Mouse (Mus musculus): Measurements from ENCODE around the gene Dgki. TPM values are rescaled to one million over a fixed set of nuclear protein-coding genes. Genes with fewer than 3 reads are reported as not detected.

Gene Dgki
- total and polyA plus RNA-seq, 3 experiments = 4.4 to 8.7 (median 7.7) TPM

DNA sequence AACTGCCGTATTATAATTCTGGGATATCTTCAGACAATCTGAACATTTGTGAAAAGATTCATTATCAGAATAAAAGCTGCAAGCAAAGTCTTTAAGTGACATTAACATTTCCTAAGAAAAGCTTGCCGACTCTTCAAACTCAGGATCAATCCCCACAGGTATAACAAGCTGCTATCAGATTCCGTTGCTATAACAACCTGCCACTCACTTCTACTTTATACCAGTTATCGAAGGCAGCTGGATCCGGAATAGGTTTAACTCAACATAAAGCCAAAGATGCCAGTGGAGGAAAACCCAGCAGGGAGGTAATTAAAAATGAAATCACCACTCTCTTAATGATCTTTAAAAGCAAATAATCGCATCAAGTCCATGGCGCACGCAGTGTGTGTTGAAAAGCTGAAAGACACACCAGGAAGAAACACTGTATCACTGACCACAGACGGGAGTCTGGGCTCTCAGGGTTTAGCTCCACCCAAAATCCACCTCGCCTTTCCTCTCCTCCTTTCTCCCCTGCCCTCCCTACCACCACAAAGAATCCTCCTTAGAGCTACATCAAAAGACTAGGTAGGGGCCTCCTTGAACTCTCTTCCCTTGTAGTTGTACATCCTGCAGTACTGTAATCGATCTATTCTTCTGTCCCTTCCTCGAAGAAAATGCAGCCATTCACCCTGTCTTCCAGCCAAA lies 128.7 kb downstream of the Dgki start:
- no peak for DNase-seq (ENCODE audit: extremely low read depth)
- dilution Hi-C loops (cut with MboI; ENCODE audit: extremely low pct_ligation_motif_present, extremely low pct_unique_long_range_greater_than_20kb, low sequenced_read_pairs) (no loop called here), in situ Hi-C loops (cut with MboI; ENCODE audit: low pct_ligation_motif_present, low pct_unique_long_range_greater_than_20kb, low sequenced_read_pairs) (no loop called here)
- Histone ChIP-seq H3K4me3 (replicated peaks in 1 of 3; ENCODE audit: low read depth in 2 of 3, low read length in 2 of 3, poor library complexity in 1 of 3) (no peak overlapping the region), H3K9ac (ENCODE audit: insufficient read depth, low read depth) (no peak overlapping the region), H3K79me2 (replicated peaks; ENCODE audit: control insufficient read depth, extremely low read depth, insufficient read depth, poor library complexity, severe bottlenecking) (no peaks in the 10 kb centered on the region), H3K27ac (ENCODE audit: insufficient read depth, low read depth) (no peak overlapping the region), H3K4me2 (ENCODE audit: insufficient read depth, low read depth, poor library complexity, severe bottlenecking) (no peak overlapping the region), H3K27me3 (replicated peaks) (no peaks in the 10 kb centered on the region), H3K4me1 (ENCODE audit: control insufficient read depth in 1 of 2, insufficient read depth in 2 of 2) (peaks cover 0 to 16% of the 10 kb centered on the region in 2 experiments; a peak in 2 of 4 replicates), H3K9me3 (replicated peaks; ENCODE audit: low read length) (peaks cover 2% of the 10 kb centered on the region), H3K36me3 (replicated peaks in 1 of 2; ENCODE audit: control insufficient read depth in 1 of 2, insufficient read depth in 1 of 2, low read length in 1 of 2) (peaks cover 0 to 8% of the 10 kb centered on the region in 2 experiments)
- TF ChIP-seq HCFC1 (IDR thresholded peaks at IDR 0.05; ENCODE audit: low read depth, low read length) (no peak), MXI1 (IDR thresholded peaks at IDR 0.05; ENCODE audit: low read depth, low read length) (no peak), MAX (IDR thresholded peaks at IDR 0.05; ENCODE audit: low read length) (no peak), SMC3 (IDR thresholded peaks at IDR 0.05; ENCODE audit: low read depth, low read length) (no peak), SIN3A (IDR thresholded peaks at IDR 0.05; ENCODE audit: low read length) (no peak), TCF12 (IDR thresholded peaks at IDR 0.05; ENCODE audit: low read depth, low read length) (no peak), ZMIZ1 (IDR thresholded peaks at IDR 0.05; ENCODE audit: low read depth, low read length) (no peak), USF1 (IDR thresholded peaks at IDR 0.05; ENCODE audit: low read depth, low read length) (no peak), ELF1 (IDR thresholded peaks at IDR 0.05; ENCODE audit: low read depth, low read length) (no peak), MAFK (IDR thresholded peaks at IDR 0.05; ENCODE audit: insufficient replicate concordance, low read length) (no peak), ZKSCAN1 (IDR thresholded peaks at IDR 0.05; ENCODE audit: borderline replicate concordance, low read depth, low read length) (no peak), JUN (IDR thresholded peaks at IDR 0.05; ENCODE audit: insufficient read depth, low read depth, low read length) (no peak), E2F4 (IDR thresholded peaks at IDR 0.05; ENCODE audit: insufficient replicate concordance, low read depth, low read length) (no peak), POLR2A (IDR thresholded peaks at IDR 0.05; ENCODE audit: low read depth, low read length) (no peak), MAZ (IDR thresholded peaks at IDR 0.05; ENCODE audit: low read depth, low read length) (no peak), RCOR1 (conservative IDR thresholded peaks at IDR 0.05; ENCODE audit: low read depth, low read length) (no peak)

DNA sequence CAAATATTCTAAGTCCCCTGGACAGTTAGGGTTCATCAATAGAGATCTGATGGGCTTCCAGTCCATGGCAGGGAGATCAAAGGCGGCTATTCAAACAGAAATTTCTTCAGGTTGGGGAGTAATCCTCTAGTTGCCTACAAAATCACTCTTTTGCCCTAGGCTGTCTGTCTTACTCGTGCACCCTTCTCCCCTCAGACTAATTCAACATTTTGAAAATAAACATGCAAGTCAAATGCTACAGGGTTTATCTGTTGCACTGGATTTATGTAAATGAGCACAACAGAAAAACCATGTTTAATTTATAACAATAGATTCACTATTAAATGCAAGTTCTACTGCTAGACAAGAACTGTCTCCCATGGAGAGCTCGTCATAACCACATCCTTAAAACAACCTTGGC lies 141.1 kb downstream of the Dgki start:
- no peak for DNase-seq (ENCODE audit: extremely low read depth)
- H3K4me1 ChIP-seq (ENCODE audit: control insufficient read depth in 1 of 2, insufficient read depth in 2 of 2) = peaks cover 4 to 12% of the 10 kb centered on the region in 2 experiments; a peak in 3 of 4 replicates
- no peak overlapping the region for H3K4me3 ChIP-seq (replicated peaks in 1 of 3; ENCODE audit: low read depth in 2 of 3, low read length in 2 of 3, poor library complexity in 1 of 3)
- no peaks in the 10 kb centered on the region for H3K79me2 ChIP-seq (replicated peaks; ENCODE audit: control insufficient read depth, extremely low read depth, insufficient read depth, poor library complexity, severe bottlenecking)
- dilution Hi-C loops (cut with MboI; ENCODE audit: extremely low pct_ligation_motif_present, extremely low pct_unique_long_range_greater_than_20kb, low sequenced_read_pairs) = no loop called here
- H3K27me3 ChIP-seq (replicated peaks) = no peaks in the 10 kb centered on the region
- no peaks in the 10 kb centered on the region for H3K9me3 ChIP-seq (replicated peaks; ENCODE audit: low read length)
- no peak overlapping the region for H3K27ac ChIP-seq (ENCODE audit: insufficient read depth, low read depth)
- TF ChIP-seq USF2 (conservative IDR thresholded peaks at IDR 0.05; ENCODE audit: low read depth, low read length) (no peak), PAX5 (IDR thresholded peaks at IDR 0.05; ENCODE audit: low read length) (no peak), KAT2A (IDR thresholded peaks at IDR 0.05; ENCODE audit: insufficient replicate concordance, low read length) (no peak), TCF12 (IDR thresholded peaks at IDR 0.05; ENCODE audit: low read depth, low read length) (no peak), TBP (conservative IDR thresholded peaks at IDR 0.05; ENCODE audit: low read depth, low read length) (no peak), RCOR1 (conservative IDR thresholded peaks at IDR 0.05; ENCODE audit: low read depth, low read length) (no peak), CTCF (conservative IDR thresholded peaks at IDR 0.05 in 1 of 2, IDR thresholded peaks at IDR 0.05 in 1 of 2; ENCODE audit: low read depth in 2 of 2, low read length in 2 of 2) (no peak), MAZ (IDR thresholded peaks at IDR 0.05; ENCODE audit: low read depth, low read length) (no peak), E2F4 (IDR thresholded peaks at IDR 0.05; ENCODE audit: insufficient replicate concordance, low read depth, low read length) (no peak)
- H3K9ac ChIP-seq (ENCODE audit: insufficient read depth, low read depth) = no peak overlapping the region
- H3K36me3 ChIP-seq (replicated peaks in 1 of 2; ENCODE audit: control insufficient read depth in 1 of 2, insufficient read depth in 1 of 2, low read length in 1 of 2) = no peaks in the 10 kb centered on the region
- H3K4me2 ChIP-seq (ENCODE audit: insufficient read depth, low read depth, poor library complexity, severe bottlenecking) = no peak overlapping the region
- in situ Hi-C loops (cut with MboI; ENCODE audit: low pct_ligation_motif_present, low pct_unique_long_range_greater_than_20kb, low sequenced_read_pairs) = no loop called here

All from CH12.LX (cell line).